Mouse (Mus musculus) neural tube, embryonic 14.5 days (tissue): ENCODE data around the gene Ost4. TPM values are rescaled to one million over a fixed set of nuclear protein-coding genes. Genes with fewer than 3 reads are reported as not detected.

Experiments
- ATAC-seq: fragments of 200-750 bp; cut with Nextera tagmentation; 2 replicates; pipeline ENCODE4 v1.8.0; 2017; ENCODE audit warnings: low read depth, mild to moderate bottlenecking, moderate TSS enrichment, moderate library complexity
- H3K27ac ChIP-seq: fragments of 300-500 bp; sonication (generic); 2 replicates; pipeline ENCODE4 v1.5.1; 2014; ENCODE audit warnings: low read depth, mild to moderate bottlenecking, control low read depth, low read length, moderate library complexity, mixed read lengths
- H3K27me3 ChIP-seq: fragments of 300-500 bp; sonication (generic); 2 replicates; pipeline ENCODE4 v1.6.1; 2014; ENCODE audit warnings: low read length; ENCODE audit not compliant: control insufficient read depth, insufficient read depth
- H3K36me3 ChIP-seq: fragments of 300-500 bp; sonication (generic); 2 replicates; pipeline ENCODE4 v1.6.1; 2014; ENCODE audit warnings: low read length, mixed read lengths; ENCODE audit not compliant: control insufficient read depth, insufficient read depth
- H3K4me1 ChIP-seq: fragments of 300-500 bp; sonication (generic); 2 replicates; pipeline ENCODE4 v1.6.1; 2014; ENCODE audit warnings: low read length; ENCODE audit not compliant: control insufficient read depth, insufficient read depth
- H3K4me2 ChIP-seq: fragments of 300-500 bp; sonication (generic); 2 replicates; pipeline ENCODE4 v1.6.1; 2014; ENCODE audit warnings: mild to moderate bottlenecking, low read depth, low read length, control low read depth
- H3K4me3 ChIP-seq: fragments of 300-500 bp; sonication (generic); 2 replicates; pipeline ENCODE4 v1.5.1; 2014; ENCODE audit warnings: low read depth, low read length, control low read depth, mixed read lengths
- H3K9ac ChIP-seq: fragments of 300-500 bp; sonication (generic); replicated peaks from 2 replicates; pipeline ENCODE4 v1.6.1; 2014; ENCODE audit warnings: low read depth, mild to moderate bottlenecking, control low read depth, low read length, mixed read lengths
- H3K9me3 ChIP-seq: fragments of 300-500 bp; sonication (generic); 2 replicates; pipeline ENCODE4 v1.6.1; 2016; ENCODE audit warnings: low read length; ENCODE audit not compliant: control insufficient read depth
- WGBS: fragments of 180-500 bp; shearing (Covaris S2); extraction: QIAGEN DNeasy Blood & Tissue Kit; methylation state at CpG from one replicate; pipeline ENCODE4 v1.1.7; 2014; 5-methylcytosine and 5-hydroxymethylcytosine counted together
- polyA plus RNA-seq: library from polyadenylated mRNA; unstranded; fragments of >200 nt; fragmentation: Nextera tagmentation; extraction: Ambion mirVana; gene quantifications from 2 replicates; pipeline ENCODE4 v1.2.1, GENCODE M21; 2014

Gene Ost4
- polyA plus RNA-seq, 1 experiment from 2014 or later = 234 TPM

- H3K9ac ChIP-seq = no peak overlapping the region
- no peak for ATAC-seq
- no peaks in the 10 kb centered on the region for H3K4me1 ChIP-seq
- no peaks in the 10 kb centered on the region for H3K9me3 ChIP-seq
- no peak overlapping the region for H3K4me3 ChIP-seq
- WGBS = 85% methylated on average over 5 of the region's 5 CpGs
- H3K36me3 ChIP-seq = peaks cover 34% of the 10 kb centered on the region; the same call in 1 of the 2 replicates
- no peak overlapping the region for H3K4me2 ChIP-seq
- no peak overlapping the region for H3K27ac ChIP-seq
- H3K27me3 ChIP-seq = no peaks in the 10 kb centered on the region
Measured at GRCm38 (mm10) chr5:30879347-30879943, 28.1 kb downstream of the Ost4 start.

GRCm38 (mm10) chr5:30878616-30879015, 29.0 kb downstream of the Ost4 start:
- Histone ChIP-seq H3K36me3 (peaks cover 43% of the 10 kb centered on the region; the same call in 1 of the 2 replicates), H3K9ac (no peak overlapping the region)
- WGBS = 65% methylated on average over 6 of the region's 6 CpGs

GRCm38 (mm10) chr5:30874365-30874764, 33.2 kb downstream of the Ost4 start:
- Histone ChIP-seq H3K27me3 (no peaks in the 10 kb centered on the region), H3K27ac (no peak overlapping the region), H3K36me3 (peaks cover 64% of the 10 kb centered on the region; the same call in 1 of the 2 replicates), H3K4me2 (no peak overlapping the region), H3K9me3 (no peaks in the 10 kb centered on the region), H3K9ac (no peak overlapping the region), H3K4me3 (no peak overlapping the region), H3K4me1 (peaks cover 8% of the 10 kb centered on the region)
- no peak for ATAC-seq
- 94% methylated on average over 7 of the region's 7 CpGs for WGBS

More at GRCm38 (mm10) chr5:30878616-30879015, 29.0 kb downstream of the Ost4 start:
- Histone ChIP-seq H3K27ac (no peak overlapping the region), H3K4me1 (no peaks in the 10 kb centered on the region), H3K4me3 (no peak overlapping the region), H3K27me3 (no peaks in the 10 kb centered on the region), H3K9me3 (no peaks in the 10 kb centered on the region), H3K4me2 (no peak overlapping the region)
- no peak for ATAC-seq

- H3K4me2 ChIP-seq = no peak overlapping the region
- H3K4me1 ChIP-seq = peaks cover 8% of the 10 kb centered on the region
- H3K36me3 ChIP-seq = peaks cover 60% of the 10 kb centered on the region; the same call in 1 of the 2 replicates
- H3K4me3 ChIP-seq = no peak overlapping the region
- H3K9ac ChIP-seq = no peak overlapping the region
- WGBS = 96% methylated on average over 9 of the region's 9 CpGs
- H3K9me3 ChIP-seq = no peaks in the 10 kb centered on the region
- H3K27me3 ChIP-seq = no peaks in the 10 kb centered on the region
- no peak for ATAC-seq
- no peak overlapping the region for H3K27ac ChIP-seq
Measured at GRCm38 (mm10) chr5:30872574-30872973, 35.0 kb downstream of the Ost4 start.

GRCm38 (mm10) chr5:30870131-30870406, 37.5 kb downstream of the Ost4 start:
- Histone ChIP-seq H3K36me3 (peaks cover 45% of the 10 kb centered on the region), H3K4me1 (peaks cover 8% of the 10 kb centered on the region), H3K27me3 (no peaks in the 10 kb centered on the region), H3K27ac (no peak overlapping the region), H3K9me3 (no peaks in the 10 kb centered on the region), H3K4me3 (peak overlapping the region; percentile 68), H3K9ac (peak overlapping the region; percentile 89), H3K4me2 (peak overlapping the region; percentile 62)
- 30% methylated on average over 2 of the region's 2 CpGs for WGBS
- ATAC-seq = no peak

- Histone ChIP-seq H3K4me2 (peak overlapping the region; percentile 62), H3K27ac (peak overlapping the region; percentile 31; the same call in 1 of the 2 replicates), H3K36me3 (peaks cover 41% of the 10 kb centered on the region), H3K27me3 (no peaks in the 10 kb centered on the region), H3K4me3 (peak overlapping the region; percentile 68), H3K9ac (peak overlapping the region; percentile 89), H3K9me3 (no peaks in the 10 kb centered on the region), H3K4me1 (peaks cover 8% of the 10 kb centered on the region)
- under 1% methylated on average over 61 of the region's 63 CpGs for WGBS
- peak; percentile 93 for ATAC-seq
Measured at GRCm38 (mm10) chr5:30869405-30870130, 38.0 kb downstream of the Ost4 start.

GRCm38 (mm10) chr5:30868981-30869380, 38.6 kb downstream of the Ost4 start:
- H3K4me3 ChIP-seq = peak overlapping the region; percentile 68
- H3K4me1 ChIP-seq = peaks cover 8% of the 10 kb centered on the region
- 24% methylated on average over 9 of the region's 9 CpGs for WGBS
- peaks cover 35% of the 10 kb centered on the region for H3K36me3 ChIP-seq
- no peak overlapping the region; the same call in 1 of the 2 replicates for H3K27ac ChIP-seq
- no peak for ATAC-seq
- no peaks in the 10 kb centered on the region for H3K27me3 ChIP-seq
- peak overlapping the region; percentile 89; the same call in 1 of the 2 replicates for H3K9ac ChIP-seq
- H3K9me3 ChIP-seq = no peaks in the 10 kb centered on the region
- H3K4me2 ChIP-seq = peak overlapping the region; percentile 62

GRCm38 (mm10) chr5:30867712-30868111, 39.9 kb downstream of the Ost4 start, which contains the start of gene Tmem214:
Gene Tmem214, plus strand, starts transcription at chr5:30868012.
- ATAC-seq = no peak
- Histone ChIP-seq H3K27me3 (no peaks in the 10 kb centered on the region), H3K4me3 (no peak within 1 kb of the TSS), H3K9me3 (no peaks in the 10 kb centered on the region), H3K9ac (no peak within 1 kb of the TSS), H3K36me3 (peaks cover 24% of the 10 kb centered on the region), H3K4me2 (0 out of 2 replicates have a peak within 1 kb of the TSS, but pooled peaks have one; percentile 62), H3K4me1 (peaks cover 8% of the 10 kb centered on the region), H3K27ac (no peak within 1 kb of the TSS)
- WGBS = 95% methylated on average over 3 of the region's 3 CpGs

GRCm38 (mm10) chr5:30866871-30867270, 40.7 kb downstream of the Ost4 start:
- H3K36me3 ChIP-seq = peaks cover 24% of the 10 kb centered on the region

More at GRCm38 (mm10) chr5:30866871-30867270, 40.7 kb downstream of the Ost4 start:
- Histone ChIP-seq H3K9me3 (no peaks in the 10 kb centered on the region), H3K4me2 (no peak overlapping the region), H3K27me3 (no peaks in the 10 kb centered on the region), H3K4me1 (peaks cover 8% of the 10 kb centered on the region), H3K4me3 (no peak overlapping the region), H3K27ac (no peak overlapping the region), H3K9ac (no peak overlapping the region)
- no peak for ATAC-seq
- WGBS = 90% methylated on average over 3 of the region's 3 CpGs
